Mouse (Mus musculus) gastrocnemius, postnatal 10 days (tissue): Measurements from ENCODE around the gene Ppm1m. TPM values are rescaled to one million over a fixed set of nuclear protein-coding genes. Genes with fewer than 3 reads are reported as not detected.

ENCODE experiments used
- DNase-seq: peaks from one replicate; pipeline ENCODE4 v3.0.0; 2021; ENCODE audit warnings: mixed read lengths
- long read RNA-seq, 2 experiments: library from polyadenylated mRNA; stranded (forward); transcript quantifications; one replicate each; pipeline ENCODE4 v2.0.0; 2021
- total RNA-seq, 2 experiments: library from RNA; stranded (reverse); gene quantifications; 2 replicates each; pipeline ENCODE4 v1.2.3; 2021

Ppm1m gene
- total RNA-seq = 10 to 100 TPM in 1 of 2 experiments, 1 to 10 TPM in 1; 8.0 to 10.0 TPM
- long read RNA-seq, experiment 1, transcript Ppm1m-203 (10 exons, 1,846 nt) = major isoform, 16 of 17 reads
- long read RNA-seq, experiment 1, partial matches to known transcripts = 0 of 17 reads
- long read RNA-seq, experiment 1, other reads (novel, unspliced or antisense) = 1 of 17 reads
- long read RNA-seq, experiment 2, transcript Ppm1m-203 (10 exons, 1,846 nt) = major isoform, 11 of 13 reads
- long read RNA-seq, experiment 2, partial matches to known transcripts = 1 of 13 reads
- long read RNA-seq, experiment 2, other reads (novel, unspliced or antisense) = 1 of 13 reads

DNA sequence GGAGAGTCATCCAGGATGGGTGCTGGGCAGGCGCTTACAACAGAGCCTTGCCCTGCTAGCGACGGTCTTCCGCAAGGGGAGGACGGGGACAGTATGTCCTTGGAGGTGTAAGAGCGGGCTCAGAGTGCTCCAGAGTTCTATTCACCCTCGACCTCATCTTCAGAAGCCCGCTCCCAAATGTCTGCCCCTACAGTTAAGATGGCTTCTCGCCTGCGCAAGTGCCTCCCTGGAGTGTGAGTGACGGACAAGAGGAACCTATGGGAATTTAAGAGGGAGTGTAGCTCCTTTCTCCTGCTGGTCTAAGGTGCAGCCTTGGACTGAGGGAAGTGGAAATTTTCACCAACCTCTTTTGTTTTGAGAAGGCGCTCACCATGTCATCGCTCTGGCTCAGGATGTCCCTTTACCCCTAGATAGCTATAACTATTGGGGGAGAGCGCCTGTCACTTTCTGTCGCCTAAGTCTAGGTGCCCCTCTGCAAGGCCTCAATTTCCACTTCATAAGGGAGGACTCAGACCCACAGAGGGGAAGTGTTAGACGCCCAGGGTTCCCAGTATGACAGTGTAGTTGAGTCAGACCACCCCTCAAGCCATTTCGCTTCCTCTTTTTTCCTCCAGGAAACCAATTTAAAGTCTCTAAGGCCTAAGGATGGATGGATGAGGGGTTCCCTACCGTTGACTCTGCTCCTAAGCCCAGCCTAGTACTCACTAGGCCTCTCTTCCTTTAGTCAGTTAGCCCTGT is at the start of gene Ppm1m:
Ppm1m (minus strand) TSS at position 212 of the 738 bp plus-strand sequence.
- DNase-seq = no peak

DNA sequence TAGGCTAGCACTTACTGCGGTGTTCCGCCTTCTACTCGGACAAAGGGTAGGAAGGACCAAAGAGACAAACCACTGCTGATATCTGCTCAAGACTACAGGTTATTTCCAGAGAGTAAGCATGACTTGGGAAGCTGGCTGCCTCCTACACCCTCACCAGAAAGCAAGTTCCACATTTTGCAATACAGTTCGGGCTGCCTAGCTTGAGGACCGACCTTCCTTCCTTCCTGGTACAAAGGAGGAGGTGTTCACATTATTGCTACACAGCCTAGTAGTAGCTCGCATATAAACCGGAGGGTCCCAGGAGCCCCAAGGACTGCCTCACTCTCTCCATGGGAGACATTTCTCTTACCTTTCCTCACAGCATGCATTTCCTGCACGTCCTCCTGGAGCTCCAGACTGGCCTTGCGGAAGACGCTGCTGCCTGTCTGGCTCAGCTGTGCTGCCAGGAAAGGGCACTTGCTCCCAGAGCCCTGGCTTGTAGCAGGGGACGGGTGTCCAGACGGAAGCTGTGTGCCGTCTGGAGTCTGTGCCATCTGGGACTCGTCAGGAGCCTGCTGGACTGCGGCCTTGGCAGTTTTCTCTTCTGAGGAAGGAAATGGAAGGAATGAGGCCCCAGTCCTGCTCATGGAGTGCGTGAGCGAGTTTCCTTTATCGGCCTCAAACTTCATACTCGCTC is 43.4 kb upstream of the Ppm1m start:
- no peak for DNase-seq

DNA sequence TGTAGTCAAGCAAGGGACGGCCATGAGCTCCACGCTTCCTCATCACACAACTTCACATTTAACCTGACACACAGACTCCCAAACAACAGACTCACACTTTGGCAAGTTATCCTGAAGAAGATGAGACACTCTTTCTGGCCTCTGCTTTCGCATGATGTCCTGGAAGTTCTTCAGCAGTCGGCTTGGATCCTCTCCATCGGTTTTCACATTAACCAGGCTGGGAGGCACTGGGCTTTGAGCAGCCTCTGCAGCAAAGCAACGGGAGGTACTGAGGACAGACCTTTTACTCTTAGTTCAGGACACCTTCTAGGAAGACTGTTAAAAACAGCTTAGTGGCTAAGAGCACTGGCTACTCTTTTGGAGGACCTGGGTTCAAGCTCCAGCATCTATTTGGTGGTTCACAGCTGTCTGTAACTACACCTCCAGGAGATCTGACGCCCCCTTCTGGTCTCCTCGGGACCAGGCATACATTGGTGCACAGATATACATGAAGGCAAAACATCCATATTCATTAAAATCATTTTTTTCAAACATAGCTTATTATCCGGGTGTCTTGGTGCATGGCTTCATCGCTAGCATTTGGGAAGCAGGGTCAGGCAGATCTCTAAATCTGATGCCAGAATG is 42.1 kb upstream of the Ppm1m start:
- DNase-seq = no peak

- DNase-seq = no peak
These were observed 38.3 kb upstream of the Ppm1m start for GRCm38 (mm10) chr9:106237878-106238277.

GRCm38 (mm10) chr9:106237401-106237800 is 37.9 kb upstream of the Ppm1m start:
- no peak for DNase-seq

- no peak for DNase-seq
These were observed 37.3 kb upstream of the Ppm1m start for GRCm38 (mm10) chr9:106236818-106237211.

- no peak for DNase-seq
These were observed 36.7 kb upstream of the Ppm1m start for GRCm38 (mm10) chr9:106236156-106236817.

DNA sequence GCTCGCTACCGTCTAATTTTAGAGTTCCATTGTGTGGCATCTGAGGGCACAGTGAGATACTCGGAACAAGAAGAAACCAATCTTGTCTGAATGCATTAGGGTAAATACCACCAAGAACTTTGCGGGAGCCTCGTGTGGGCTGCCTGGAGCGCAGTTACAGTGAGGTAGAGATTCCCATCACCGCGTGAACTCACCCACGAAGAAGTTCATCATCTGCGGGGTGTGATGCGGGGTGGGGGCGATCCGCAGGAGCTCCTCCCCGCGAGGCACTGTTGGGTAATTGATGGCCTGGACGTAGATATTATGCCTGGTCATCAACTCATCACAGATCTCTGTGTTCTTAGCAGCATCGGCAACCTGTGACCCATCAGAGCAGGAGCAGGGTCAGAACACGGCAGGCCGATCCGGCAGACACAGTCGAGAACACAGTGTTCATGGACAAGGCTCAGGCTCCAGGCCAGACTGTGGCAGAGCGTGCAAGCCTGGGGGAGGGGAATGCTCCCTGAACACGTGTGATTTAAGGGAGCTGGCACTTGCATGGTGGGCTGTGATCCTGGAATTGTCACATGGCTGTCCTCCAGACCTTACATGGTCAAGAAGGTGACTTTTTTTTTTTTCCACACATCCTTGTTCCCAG is 35.8 kb upstream of the Ppm1m start:
- no peak for DNase-seq

DNA sequence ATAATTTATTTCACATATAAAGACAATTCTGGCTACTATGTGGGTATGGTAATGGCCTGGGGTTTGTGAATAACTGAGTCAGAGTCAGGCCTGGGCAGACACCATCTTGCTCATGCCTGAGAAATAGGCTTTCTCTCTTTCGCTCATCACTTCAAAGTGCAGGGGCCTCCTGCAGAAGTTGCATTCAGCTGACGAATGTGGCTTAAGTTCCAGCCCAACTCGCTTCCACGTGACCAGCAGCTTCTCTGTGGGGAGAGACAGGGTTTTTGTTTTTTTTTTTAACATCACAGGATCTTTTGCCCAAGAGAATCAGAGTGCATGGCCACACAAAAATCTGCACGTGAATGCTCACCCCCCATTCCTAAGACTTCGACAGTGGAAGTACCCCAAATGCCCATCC is 34.4 kb upstream of the Ppm1m start:
- DNase-seq = no peak

DNA sequence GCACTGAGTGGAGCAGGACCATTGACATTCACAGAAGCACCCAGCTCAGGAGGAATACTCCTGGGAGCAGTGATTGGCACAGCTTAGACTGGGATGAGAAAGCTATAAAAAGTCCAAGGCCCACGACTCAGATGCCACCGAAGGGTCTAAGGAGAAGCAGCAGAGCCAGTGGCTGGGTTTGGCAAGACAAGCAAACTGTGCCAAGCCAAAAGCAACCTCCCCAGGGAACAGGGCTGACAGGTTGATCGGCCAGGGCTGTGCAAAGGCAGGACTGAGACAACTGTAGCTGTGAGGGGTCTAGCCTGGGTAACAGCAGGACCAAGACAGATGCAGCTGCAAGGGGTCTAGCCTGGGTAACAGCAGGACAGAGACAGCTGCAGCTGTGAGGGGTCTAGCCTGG is 33.4 kb upstream of the Ppm1m start:
- DNase-seq = no peak

DNA sequence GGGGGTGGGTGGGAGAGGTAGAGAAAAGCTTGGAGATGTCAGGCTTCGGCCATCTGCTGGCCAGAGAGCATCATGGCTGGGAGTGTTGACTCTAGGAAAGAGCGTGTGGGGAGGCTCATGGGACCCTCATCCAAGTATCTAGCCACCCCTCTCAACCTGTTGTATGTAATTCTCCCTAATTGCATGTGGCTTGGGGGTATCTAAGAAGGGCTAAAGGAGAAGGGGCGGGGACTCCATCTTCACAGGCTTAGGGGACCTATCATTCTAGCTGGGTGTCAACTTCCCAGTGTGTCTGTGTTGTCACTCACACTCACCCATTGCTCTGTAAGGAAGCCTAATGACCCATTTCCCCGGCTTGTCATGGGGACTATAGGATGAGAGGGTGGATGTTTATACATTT is 32.3 kb upstream of the Ppm1m start:
- DNase-seq = no peak

- no peak for DNase-seq
These were observed 31.7 kb upstream of the Ppm1m start for GRCm38 (mm10) chr9:106231220-106231619.

GRCm38 (mm10) chr9:106230734-106231106 is 31.2 kb upstream of the Ppm1m start:
- no peak for DNase-seq

DNA sequence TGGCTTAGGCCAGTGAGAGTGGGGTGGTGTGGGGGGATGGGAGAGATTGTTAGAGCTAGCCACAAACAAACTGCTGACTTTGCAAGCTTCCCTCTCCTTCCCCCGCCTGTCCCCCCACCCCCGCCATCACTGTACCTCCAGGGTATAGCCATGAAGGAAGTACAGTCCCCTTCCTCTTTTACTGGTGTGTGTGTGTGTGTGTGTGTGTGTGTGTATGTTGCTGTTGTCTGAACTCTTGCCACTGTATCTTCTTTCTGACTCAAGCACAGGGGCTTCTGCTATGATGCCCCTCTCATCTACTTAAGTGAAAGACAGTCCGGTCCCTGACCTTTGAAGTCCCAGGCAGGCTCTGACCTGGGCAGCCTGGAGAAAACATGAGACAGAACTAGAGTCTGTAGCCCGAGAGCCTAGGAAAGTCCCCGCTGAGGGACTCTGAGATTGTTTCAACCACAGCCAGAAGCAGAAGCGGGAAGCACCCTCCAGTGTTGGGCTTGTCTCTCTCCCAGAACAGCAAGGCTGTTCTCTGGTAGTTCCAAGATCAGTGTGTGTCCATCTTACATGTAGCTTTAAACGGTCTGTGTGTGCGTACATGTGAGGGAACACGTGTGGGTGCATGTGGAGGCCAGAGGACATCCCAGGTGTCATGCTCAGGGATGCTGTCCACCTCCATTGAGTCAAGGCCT is 30.6 kb upstream of the Ppm1m start:
- DNase-seq = no peak

GRCm38 (mm10) chr9:106227790-106228429 is 28.4 kb upstream of the Ppm1m start:
- no peak for DNase-seq

DNA sequence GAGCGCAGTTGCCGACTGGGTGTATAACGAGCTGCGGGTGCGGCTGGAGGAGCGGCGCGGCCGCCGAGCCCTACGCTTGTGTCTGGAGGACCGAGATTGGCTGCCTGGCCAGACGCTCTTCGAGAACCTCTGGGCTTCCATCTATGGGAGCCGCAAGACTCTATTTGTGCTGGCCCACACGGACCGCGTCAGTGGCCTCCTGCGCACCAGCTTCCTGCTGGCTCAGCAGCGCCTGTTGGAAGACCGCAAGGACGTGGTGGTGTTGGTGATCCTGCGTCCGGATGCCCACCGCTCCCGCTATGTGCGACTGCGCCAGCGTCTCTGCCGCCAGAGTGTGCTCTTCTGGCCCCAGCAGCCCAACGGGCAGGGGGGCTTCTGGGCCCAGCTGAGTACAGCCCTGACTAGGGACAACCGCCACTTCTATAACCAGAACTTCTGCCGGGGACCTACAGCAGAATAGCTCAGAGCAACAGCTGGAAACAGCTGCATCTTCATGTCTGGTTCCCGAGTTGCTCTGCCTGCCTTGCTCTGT is 26.7 kb upstream of the Ppm1m start:
- DNase-seq = no peak

- DNase-seq = no peak
These were observed 26.1 kb upstream of the Ppm1m start for GRCm38 (mm10) chr9:106225469-106226150.

- no peak for DNase-seq
These were observed 23.4 kb upstream of the Ppm1m start for GRCm38 (mm10) chr9:106222994-106223393.

DNA sequence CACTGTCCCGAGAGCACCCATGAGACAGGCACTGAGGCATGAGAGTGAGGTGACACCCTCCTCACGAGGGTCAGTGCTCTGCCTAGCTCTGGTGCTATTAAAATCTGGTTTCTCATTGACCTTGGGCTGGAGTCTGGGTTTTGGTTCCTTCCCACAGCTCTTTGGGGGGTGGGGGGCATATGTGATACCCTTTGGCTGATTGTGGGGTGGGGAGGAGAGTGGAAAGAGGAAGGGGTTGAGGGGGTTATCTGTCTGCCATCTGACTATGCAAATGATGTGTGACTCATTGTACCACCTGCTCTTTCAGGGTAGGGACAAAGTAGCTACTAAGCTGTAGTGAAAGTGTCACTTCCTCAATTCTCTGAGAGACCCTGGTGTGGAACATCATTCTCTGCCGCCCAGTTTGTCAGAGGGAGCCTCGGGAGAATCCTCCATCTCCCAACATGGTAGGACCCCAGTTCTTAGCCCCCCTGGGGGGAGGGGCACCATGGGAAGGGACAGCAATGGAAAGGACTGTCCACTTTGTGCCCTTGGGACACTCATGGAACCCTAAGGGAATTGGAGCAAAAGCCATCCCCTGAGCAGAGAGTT is 22.8 kb upstream of the Ppm1m start, which contains the start of gene Tlr9:
Tlr9 (plus strand) TSS at position 338 of the 591 bp plus-strand sequence.
- DNase-seq = no peak
